Mouse (Mus musculus) CH12.LX (cell line): ENCODE results near the gene Becn1. TPM values are rescaled to one million over a fixed set of nuclear protein-coding genes. Genes with fewer than 3 reads are reported as not detected.

Experiments
- DNase-seq: peaks from one replicate; pipeline ENCODE4 v3.0.0-alpha.2; 2013; ENCODE audit errors: extremely low read depth
- H3K27ac ChIP-seq: 2 replicates; pipeline ENCODE4 v1.5.1; 2012; ENCODE audit warnings: low read depth, mild to moderate bottlenecking, control low read depth, moderate library complexity; ENCODE audit not compliant: insufficient read depth
- H3K27me3 ChIP-seq: replicated peaks from 2 replicates; pipeline ENCODE3; 2012; ENCODE audit warnings: inconsistent platforms
- H3K36me3 ChIP-seq, 2 experiments: replicated peaks in 1 of 2; 2 replicates each; pipeline versions ENCODE3 to v1.6.1; 2012; ENCODE audit warnings: inconsistent platforms in 1 of 2, low read length in 1 of 2, mild to moderate bottlenecking in 1 of 2, mixed read lengths in 1 of 2, moderate library complexity in 1 of 2; ENCODE audit not compliant: control insufficient read depth in 1 of 2, insufficient read depth in 1 of 2
- H3K4me1 ChIP-seq, 2 experiments: 2 replicates each; pipeline ENCODE4 v1.6.1; 2012; ENCODE audit warnings: inconsistent platforms in 1 of 2, moderate library complexity in 1 of 2; ENCODE audit not compliant: insufficient read depth in 2 of 2, control insufficient read depth in 1 of 2
- H3K4me2 ChIP-seq: 2 replicates; pipeline ENCODE4 v1.6.1; 2012; ENCODE audit warnings: low read depth, mild to moderate bottlenecking, control low read depth; ENCODE audit not compliant: poor library complexity, insufficient read depth, severe bottlenecking
- H3K4me3 ChIP-seq, 3 experiments: fragments of 150-350 bp in 1 of 3; sonication (generic) in 1 of 3; replicated peaks in 1 of 3; 2 replicates each; pipeline versions ENCODE3 to v1.5.1; 2011 to 2012; ENCODE audit warnings: low read depth in 2 of 3, low read length in 2 of 3, mild to moderate bottlenecking in 2 of 3, moderate library complexity in 2 of 3, control low read depth in 1 of 3, improper control_type of control experiment in 1 of 3, inconsistent platforms in 1 of 3, mixed read lengths in 1 of 3; ENCODE audit not compliant: poor library complexity in 1 of 3
- H3K79me2 ChIP-seq: replicated peaks from 2 replicates; pipeline ENCODE4 v1.6.1; 2012; ENCODE audit warnings: mild to moderate bottlenecking, moderate library complexity; ENCODE audit not compliant: control insufficient read depth, poor library complexity, insufficient read depth, severe bottlenecking; ENCODE audit errors: extremely low read depth
- H3K9ac ChIP-seq: 2 replicates; pipeline ENCODE4 v1.6.1; 2012; ENCODE audit warnings: low read depth, mild to moderate bottlenecking, control low read depth, moderate library complexity; ENCODE audit not compliant: insufficient read depth
- H3K9me3 ChIP-seq: replicated peaks from 2 replicates; pipeline ENCODE3; 2012; ENCODE audit warnings: low read length, inconsistent platforms, mixed read lengths
- BHLHE40 ChIP-seq: IDR thresholded peaks from 2 replicates; pipeline ENCODE4 v1.6.1; 2011; ENCODE audit warnings: mild to moderate bottlenecking, low read depth, low read length, improper control_type of control experiment
- CHD1 ChIP-seq: IDR thresholded peaks from 2 replicates; pipeline ENCODE4 v1.6.1; 2012; ENCODE audit warnings: low read depth, low read length, improper control_type of control experiment, inconsistent platforms
- E2F4 ChIP-seq: IDR thresholded peaks from 2 replicates; pipeline ENCODE4 v1.6.1; 2011; ENCODE audit warnings: low read depth, low read length, improper control_type of control experiment; ENCODE audit not compliant: insufficient replicate concordance
- GABPA ChIP-seq: IDR thresholded peaks from 2 replicates; pipeline ENCODE4 v1.6.1; 2012; ENCODE audit warnings: low read depth, low read length, improper control_type of control experiment, inconsistent platforms; ENCODE audit not compliant: insufficient replicate concordance
- MAFK ChIP-seq: IDR thresholded peaks from 2 replicates; pipeline ENCODE4 v1.6.1; 2011; ENCODE audit warnings: low read length, improper control_type of control experiment; ENCODE audit not compliant: insufficient replicate concordance
- MAX ChIP-seq: IDR thresholded peaks from 2 replicates; pipeline ENCODE4 v1.6.1; 2011; ENCODE audit warnings: low read length, improper control_type of control experiment
- MEF2A ChIP-seq: IDR thresholded peaks from 2 replicates; pipeline ENCODE4 v1.6.1; 2014; ENCODE audit warnings: low read depth, mild to moderate bottlenecking, inconsistent platforms, low read length, improper control_type of control experiment, borderline replicate concordance
- MYC ChIP-seq: IDR thresholded peaks from 2 replicates; pipeline ENCODE4 v1.6.1; 2011; ENCODE audit warnings: low read depth, mild to moderate bottlenecking, improper control_type of control experiment, low read length
- NELFE ChIP-seq: IDR thresholded peaks from 2 replicates; pipeline ENCODE4 v1.6.1; 2011; ENCODE audit warnings: low read depth, low read length, improper control_type of control experiment
- PAX5 ChIP-seq: IDR thresholded peaks from 2 replicates; pipeline ENCODE4 v1.6.1; 2012; ENCODE audit warnings: low read length, inconsistent platforms, mixed read lengths
- POLR2AphosphoS2 ChIP-seq: IDR thresholded peaks from 2 replicates; pipeline ENCODE4 v1.6.1; 2011; ENCODE audit warnings: low read depth, low read length, improper control_type of control experiment
- RAD21 ChIP-seq: IDR thresholded peaks from 2 replicates; pipeline ENCODE4 v1.6.1; 2011; ENCODE audit warnings: low read depth, mild to moderate bottlenecking, low read length, improper control_type of control experiment, moderate library complexity
- TCF12 ChIP-seq: IDR thresholded peaks from 2 replicates; pipeline ENCODE4 v1.6.1; 2014; ENCODE audit warnings: low read depth, mild to moderate bottlenecking, inconsistent platforms, low read length, improper control_type of control experiment
- ZC3H11A ChIP-seq: IDR thresholded peaks from 2 replicates; pipeline ENCODE4 v1.6.1; 2012; ENCODE audit warnings: low read depth, mild to moderate bottlenecking, inconsistent platforms, low read length, improper control_type of control experiment
- ZKSCAN1 ChIP-seq: IDR thresholded peaks from 2 replicates; pipeline ENCODE4 v1.6.1; 2012; ENCODE audit warnings: low read depth, inconsistent platforms, low read length, improper control_type of control experiment, borderline replicate concordance
- ZMIZ1 ChIP-seq: IDR thresholded peaks from 2 replicates; pipeline ENCODE4 v1.6.1; 2012; ENCODE audit warnings: low read depth, mild to moderate bottlenecking, inconsistent platforms, low read length, improper control_type of control experiment
- dilution Hi-C: fragments of 300-500 bp; cut with MboI; formaldehyde crosslinking; loops from 2 replicates; pipeline ENCODE4 v1.14.3; 2020; ENCODE audit warnings: low sequenced_read_pairs; ENCODE audit not compliant: extremely low pct_unique_long_range_greater_than_20kb, extremely low pct_ligation_motif_present
- in situ Hi-C: fragments of 300-500 bp; cut with MboI; formaldehyde crosslinking; loops from 3 replicates; pipeline ENCODE4 v1.14.3; 2019; ENCODE audit warnings: low sequenced_read_pairs, low pct_ligation_motif_present, low pct_unique_long_range_greater_than_20kb, mixed read lengths
- polyA plus RNA-seq: library from polyadenylated mRNA; unstranded; fragments of >175 nt; gene quantifications from 2 replicates; pipeline ENCODE4 v1.2.1, GENCODE M21; 2012; ENCODE audit warnings: low read depth; ENCODE audit not compliant: insufficient read length
- total RNA-seq, 2 experiments: library from RNA; depleted of rRNA; stranded (reverse); fragments of 300-350 nt in 1 of 2; fragments of >200 nt in 1 of 2; gene quantifications; 2 replicates each; pipeline ENCODE4 v1.2.3; 2012 to 2014

The Becn1 gene
- total and polyA plus RNA-seq, 3 experiments = 177 to 280 (median 224) TPM

GRCm38 (mm10) chr11:101265906-101266305 is 36.2 kb downstream of the Becn1 start:
- H3K9me3 ChIP-seq = no peaks in the 10 kb centered on the region
- dilution Hi-C loops (no loop called here), in situ Hi-C loops (no loop called here)
- no peaks in the 10 kb centered on the region for H3K79me2 ChIP-seq
- peaks cover 0 to 2% of the 10 kb centered on the region in 2 experiments; a peak in 3 of 4 replicates for H3K4me1 ChIP-seq
- H3K36me3 ChIP-seq = peaks cover 2 to 67% of the 10 kb centered on the region in 2 experiments
- no peaks in the 10 kb centered on the region for H3K27me3 ChIP-seq
- TF ChIP-seq GABPA (no peak), RAD21 (no peak), CHD1 (no peak), MAX (no peak), ZMIZ1 (no peak), MAFK (no peak), TCF12 (no peak), MEF2A (no peak)
- H3K9ac ChIP-seq = no peak overlapping the region
- H3K4me3 ChIP-seq = no peak overlapping the region
- H3K4me2 ChIP-seq = no peak overlapping the region
- no peak overlapping the region for H3K27ac ChIP-seq
- DNase-seq = no peak

DNA sequence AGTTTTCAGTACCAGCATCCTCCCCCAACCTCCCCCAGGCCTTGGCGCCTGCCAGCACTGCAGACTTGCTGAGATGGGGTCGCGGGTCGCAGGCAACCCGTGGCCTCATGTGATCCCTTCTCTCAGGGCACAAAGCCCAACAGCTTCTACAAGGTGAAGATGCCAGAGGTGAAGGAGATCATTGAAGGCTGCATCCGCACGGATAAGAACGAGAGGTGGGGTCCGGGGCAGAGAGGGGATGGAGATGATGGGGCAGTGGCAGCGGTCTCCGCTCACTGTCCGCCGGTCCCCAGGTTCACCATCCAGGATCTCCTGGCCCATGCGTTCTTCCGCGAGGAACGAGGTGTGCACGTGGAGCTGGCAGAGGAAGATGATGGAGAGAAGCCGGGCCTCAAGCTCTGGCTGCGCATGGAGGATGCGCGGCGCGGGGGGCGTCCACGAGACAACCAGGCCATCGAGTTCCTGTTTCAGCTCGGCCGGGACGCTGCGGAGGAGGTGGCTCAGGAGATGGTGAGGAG is 37.1 kb downstream of the Becn1 start:
- no peaks in the 10 kb centered on the region for H3K27me3 ChIP-seq
- H3K36me3 ChIP-seq = peaks cover 3 to 70% of the 10 kb centered on the region in 2 experiments
- in situ Hi-C loops (no loop called here), dilution Hi-C loops (no loop called here)
- TF ChIP-seq ZKSCAN1 (no peak), E2F4 (no peak), BHLHE40 (no peak), POLR2AphosphoS2 (no peak), MYC (no peak), PAX5 (no peak), NELFE (no peak), ZC3H11A (no peak)
- H3K79me2 ChIP-seq = no peaks in the 10 kb centered on the region
- H3K9me3 ChIP-seq = no peaks in the 10 kb centered on the region
- H3K4me1 ChIP-seq = peaks cover 3 to 11% of the 10 kb centered on the region in 2 experiments; a peak in 3 of 4 replicates
- H3K27ac ChIP-seq = no peak overlapping the region
- H3K4me2 ChIP-seq = no peak overlapping the region
- no peak overlapping the region for H3K4me3 ChIP-seq
- DNase-seq = no peak
- H3K9ac ChIP-seq = no peak overlapping the region
